Mouse (Mus musculus): Measurements from ENCODE around the gene Wdr63.
A peak's percentile ranks its signal among the peaks of the same experiment; 100 is the strongest.

- TF ChIP-seq CTCF (IDR thresholded peaks at IDR 0.05): no peak
- no peak for TF ChIP-seq POLR2A (IDR thresholded peaks at IDR 0.05; ENCODE audit: insufficient read depth, low read depth, low read length)
- TF ChIP-seq EP300 (IDR thresholded peaks at IDR 0.05; ENCODE audit: insufficient read depth, low read depth, low read length): 0 out of 2 replicates have a peak, but pooled peaks have one; percentile 33
Observed at GRCm38 (mm10) chr3:145995489-145995888, 112.4 kb downstream of the Wdr63 start.

Measured in heart, adult 2 months (tissue).